Mouse (Mus musculus) liver, adult (tissue): ENCODE results near the gene Morn4.

Experiments
- GATA4 ChIP-seq: IDR thresholded peaks from 2 replicates; pipeline ENCODE4 v1.6.1; 2014; ENCODE audit warnings: mild to moderate bottlenecking, low read length; ENCODE audit not compliant: insufficient replicate concordance

The Morn4 gene

DNA sequence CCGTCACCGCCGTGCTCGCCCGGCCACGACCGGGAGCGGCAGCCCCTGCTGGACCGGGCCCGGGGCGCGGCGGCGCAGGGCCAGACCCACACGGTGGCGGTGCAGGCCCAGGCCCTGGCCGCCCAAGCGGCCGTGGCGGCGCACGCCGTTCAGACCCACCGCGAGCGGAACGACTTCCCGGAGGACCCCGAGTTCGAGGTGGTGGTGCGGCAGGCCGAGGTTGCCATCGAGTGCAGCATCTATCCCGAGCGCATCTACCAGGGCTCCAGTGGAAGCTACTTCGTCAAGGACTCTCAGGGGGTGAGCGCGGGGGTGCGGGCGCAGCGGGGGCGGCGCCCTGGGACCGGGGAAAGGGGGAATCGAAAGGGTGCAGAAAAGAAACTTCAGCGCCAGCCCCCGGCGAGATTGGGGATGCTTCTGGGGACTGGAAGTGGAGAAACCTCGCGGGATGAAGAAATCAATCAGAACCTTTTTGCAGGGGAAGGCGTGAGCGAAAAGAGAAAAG is 4.5 kb upstream of the Morn4 start:
- TF ChIP-seq GATA4 = no peak

DNA sequence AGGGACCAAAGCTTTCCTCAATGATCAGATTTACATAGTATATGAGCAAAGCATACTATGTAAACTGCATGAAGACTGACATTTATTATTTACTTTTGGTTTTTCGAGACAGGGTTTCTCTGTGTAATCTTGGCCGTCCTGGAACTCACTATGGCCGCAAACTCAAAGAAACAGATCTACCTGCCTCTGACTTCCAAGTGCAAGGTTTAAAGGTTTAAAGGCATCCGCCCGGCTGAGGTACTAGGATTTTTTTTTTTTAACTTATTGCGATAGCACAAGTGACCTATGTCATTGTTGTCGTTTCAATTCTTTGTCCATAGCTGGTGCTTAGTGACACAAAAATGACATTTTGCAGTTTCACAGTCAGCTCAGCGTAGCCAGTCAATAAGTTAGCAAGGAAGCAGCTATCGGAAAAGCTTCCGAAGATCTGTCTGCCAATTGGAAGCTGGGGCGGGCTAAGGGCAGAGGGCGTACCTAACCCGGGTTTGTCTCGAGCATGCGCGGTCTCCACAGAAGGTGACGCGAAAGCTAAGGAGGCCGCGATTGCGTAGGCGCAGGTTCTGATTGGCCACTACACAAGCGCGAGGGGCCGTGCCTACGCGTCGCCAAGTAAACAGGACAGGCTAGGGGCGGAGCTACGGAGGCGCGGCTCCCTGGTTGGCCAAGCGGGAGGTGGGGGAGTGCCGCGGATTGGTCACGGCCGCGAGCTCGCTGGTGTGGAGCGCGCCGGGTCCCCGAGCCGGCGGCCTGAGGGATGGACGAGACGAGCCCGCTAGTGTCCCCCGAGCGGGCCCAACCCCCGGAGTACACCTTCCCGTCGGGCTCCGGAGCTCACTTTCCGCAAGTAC is 3.8 kb upstream of the Morn4 start, which contains the start of gene Pi4k2a:
TSS of gene Pi4k2a (plus strand) at position 723 of the 848 bp plus-strand sequence.
- TF ChIP-seq GATA4 = peak; percentile 51; the same call in 1 of the 2 replicates

DNA sequence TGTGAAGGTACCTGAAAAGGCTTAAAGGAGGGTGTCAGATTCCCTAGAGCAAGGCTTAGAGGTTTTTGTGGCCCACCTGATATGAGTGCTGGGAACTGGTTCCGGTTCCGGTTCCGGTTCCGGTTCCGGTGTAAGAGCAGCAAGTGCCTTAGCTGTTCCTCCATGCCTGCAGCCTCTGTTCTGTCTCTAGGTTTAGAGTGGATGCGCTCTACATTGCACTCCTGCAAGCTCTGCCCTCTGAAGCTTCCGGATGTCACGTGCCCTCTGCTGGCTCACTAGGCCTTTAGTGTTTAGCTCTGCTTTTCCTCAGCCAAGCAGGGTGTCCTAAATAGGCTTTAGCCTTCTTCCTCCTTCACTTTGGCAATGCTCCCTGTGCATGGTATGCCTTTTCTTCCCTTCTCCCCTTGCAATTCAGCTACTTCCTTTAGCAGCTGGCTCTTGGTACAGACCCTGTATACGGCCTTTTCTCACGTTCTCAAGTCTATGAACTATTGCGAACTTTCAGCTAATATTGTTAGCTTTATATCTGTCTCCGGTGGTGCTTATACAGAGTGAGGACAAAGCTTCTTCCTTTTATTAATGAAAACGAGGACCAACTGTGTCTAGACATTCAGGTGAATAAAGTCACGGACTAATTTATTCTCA is 3.1 kb upstream of the Morn4 start:
- TF ChIP-seq GATA4 = no peak

DNA sequence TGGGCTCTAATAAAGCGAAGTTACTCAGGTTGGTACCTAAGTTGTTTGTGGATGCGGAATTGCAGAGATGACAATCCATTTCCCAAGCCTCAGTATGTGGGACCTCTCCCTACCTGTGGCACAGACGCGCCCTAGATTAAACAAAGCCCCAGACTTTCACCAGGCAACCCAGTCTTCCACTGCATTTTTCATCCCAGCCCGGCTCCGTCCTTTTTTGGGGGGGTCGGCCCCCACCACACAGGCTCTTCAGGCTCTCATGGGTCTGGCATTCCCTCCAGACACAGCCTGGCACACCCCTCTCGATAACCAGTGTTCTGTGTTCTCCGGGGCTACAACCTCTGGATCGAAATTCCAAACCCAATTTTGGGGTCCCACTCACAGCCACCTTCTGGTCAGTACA is 467 bp downstream of the Morn4 start:
- no peak for TF ChIP-seq GATA4

DNA sequence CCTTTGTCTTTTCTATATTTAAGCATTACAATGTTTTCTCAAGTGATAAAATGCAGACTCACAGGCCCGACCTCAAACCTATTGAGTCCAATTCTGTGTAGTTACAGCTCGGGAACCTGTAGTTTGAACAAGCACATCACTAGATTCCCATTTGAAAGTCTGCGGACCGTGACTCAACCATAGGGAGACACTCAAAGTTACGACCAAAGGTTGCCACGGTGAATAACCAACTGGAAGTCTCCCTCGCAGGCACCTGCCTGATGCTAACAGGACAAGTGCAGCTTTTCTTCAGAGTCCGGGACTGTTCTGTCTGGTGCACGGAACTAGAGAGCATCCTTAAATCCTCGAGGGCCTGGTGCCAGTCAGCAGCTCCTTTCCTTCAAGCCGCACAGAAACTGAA is 5.7 kb downstream of the Morn4 start:
- TF ChIP-seq GATA4 = no peak

DNA sequence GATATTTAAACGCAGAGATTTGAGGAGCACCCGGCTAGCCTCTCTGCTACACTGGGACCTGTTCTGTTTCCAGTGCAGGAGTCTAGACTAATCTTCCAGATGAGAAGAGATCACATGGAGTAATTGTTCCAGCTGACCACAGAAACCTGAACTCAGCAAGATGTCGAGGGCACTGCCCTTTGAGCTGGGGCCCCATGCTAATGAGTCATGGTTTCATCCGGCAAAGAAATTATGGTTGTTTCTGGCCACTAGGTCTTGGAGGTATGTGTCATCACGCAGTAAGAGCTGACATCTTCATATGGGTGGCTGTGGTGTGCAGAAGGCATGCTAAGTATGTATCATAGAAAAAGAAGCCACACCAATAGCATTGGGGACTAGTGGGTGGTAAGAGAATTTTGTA is 6.2 kb downstream of the Morn4 start:
- TF ChIP-seq GATA4 = no peak

DNA sequence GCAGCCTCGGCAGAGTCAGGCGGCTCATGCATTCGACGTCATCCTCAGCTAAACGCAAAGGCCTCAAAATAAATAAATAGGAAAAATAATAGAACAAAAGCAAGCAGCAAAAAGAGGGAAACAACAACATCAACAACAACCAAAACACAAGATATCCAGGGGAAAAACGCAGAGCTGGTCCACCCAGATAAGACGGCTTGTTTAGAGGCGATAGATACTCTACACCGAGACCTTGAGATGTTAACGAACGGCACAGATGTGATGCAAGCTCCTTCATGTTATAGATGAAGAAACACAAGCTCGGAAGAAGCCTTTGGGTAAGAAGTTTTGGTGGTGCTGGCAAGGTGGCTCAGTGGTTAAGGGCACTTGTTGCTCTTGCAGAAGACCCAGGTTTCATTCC is 7.2 kb downstream of the Morn4 start:
- TF ChIP-seq GATA4 = no peak

DNA sequence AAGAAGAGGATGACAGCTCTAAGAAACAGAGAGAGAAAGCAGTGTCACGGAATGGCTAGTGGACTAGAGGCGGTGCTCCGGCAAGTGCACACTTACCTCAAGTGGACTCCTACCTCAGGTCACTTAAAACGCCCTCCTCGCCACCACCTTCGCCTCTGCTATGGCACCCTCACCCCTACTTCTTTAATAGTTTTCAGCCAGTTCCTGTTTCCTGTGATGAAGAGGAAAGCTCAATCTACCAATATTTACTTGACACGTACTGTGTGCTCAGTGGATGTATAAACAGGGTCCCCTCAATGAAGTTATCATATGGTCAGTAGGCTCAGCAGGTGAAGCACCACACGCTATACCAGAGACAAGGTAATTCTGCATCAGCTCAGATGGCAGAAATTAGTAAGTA is 7.6 kb downstream of the Morn4 start:
- TF ChIP-seq GATA4 = no peak

DNA sequence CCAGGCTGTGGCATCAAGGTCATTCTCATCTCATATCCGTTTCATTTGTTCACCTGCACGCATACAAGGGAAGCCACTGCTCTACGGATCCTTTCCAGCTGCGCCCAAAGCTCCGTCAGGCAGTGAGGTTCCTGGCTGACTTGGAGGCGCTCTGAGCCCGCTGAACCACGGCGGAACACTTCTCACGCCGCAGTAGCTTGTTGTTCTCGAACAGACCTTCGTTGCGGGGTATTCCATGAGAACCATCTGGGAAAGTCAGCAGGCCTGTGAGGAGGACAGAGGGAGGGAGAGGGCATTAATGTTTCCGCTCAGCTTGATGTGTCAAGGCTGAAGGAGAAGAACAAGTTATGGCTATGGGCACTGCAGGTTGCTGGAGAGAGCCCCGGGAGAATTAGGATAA is 10.2 kb downstream of the Morn4 start:
- TF ChIP-seq GATA4 = no peak

DNA sequence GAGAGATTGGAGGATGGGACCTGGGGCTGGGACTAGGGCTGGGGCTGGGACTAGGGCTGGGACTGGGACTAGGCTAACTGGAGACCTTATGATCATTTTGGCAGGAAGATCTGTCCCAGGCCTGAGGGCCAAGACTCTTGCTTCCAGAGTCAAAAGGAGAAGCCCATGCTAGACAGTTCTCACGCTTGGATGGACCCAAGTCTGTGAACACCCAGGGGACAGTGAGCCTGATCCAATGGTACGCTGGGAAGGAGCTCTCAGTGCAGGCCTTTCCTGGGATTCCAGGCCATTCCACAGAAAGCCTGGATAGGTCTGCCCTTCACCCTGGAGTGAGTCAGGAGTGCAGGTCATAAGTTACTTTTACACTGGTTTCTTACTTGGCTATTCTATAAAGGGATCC is 11.1 kb downstream of the Morn4 start:
- TF ChIP-seq GATA4 = no peak

DNA sequence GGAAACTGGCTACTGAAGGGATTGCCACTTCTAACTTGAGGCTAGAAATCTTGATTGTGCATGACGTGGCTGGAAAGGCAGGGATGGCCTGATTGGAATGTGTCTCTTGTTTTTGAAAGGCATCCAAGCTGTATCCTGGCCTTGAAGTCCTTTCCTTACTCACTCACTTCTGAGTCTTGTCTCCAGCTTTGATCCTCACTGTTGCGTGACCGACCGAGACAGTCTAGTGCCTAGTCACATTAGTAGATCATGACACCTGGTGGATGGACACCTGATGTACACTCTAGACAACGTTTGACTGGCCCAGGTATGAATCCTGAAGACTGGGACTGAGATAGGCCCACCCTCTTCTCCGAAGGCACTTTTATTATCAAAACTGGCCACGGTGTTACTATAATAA is 13.4 kb downstream of the Morn4 start:
- no peak for TF ChIP-seq GATA4

DNA sequence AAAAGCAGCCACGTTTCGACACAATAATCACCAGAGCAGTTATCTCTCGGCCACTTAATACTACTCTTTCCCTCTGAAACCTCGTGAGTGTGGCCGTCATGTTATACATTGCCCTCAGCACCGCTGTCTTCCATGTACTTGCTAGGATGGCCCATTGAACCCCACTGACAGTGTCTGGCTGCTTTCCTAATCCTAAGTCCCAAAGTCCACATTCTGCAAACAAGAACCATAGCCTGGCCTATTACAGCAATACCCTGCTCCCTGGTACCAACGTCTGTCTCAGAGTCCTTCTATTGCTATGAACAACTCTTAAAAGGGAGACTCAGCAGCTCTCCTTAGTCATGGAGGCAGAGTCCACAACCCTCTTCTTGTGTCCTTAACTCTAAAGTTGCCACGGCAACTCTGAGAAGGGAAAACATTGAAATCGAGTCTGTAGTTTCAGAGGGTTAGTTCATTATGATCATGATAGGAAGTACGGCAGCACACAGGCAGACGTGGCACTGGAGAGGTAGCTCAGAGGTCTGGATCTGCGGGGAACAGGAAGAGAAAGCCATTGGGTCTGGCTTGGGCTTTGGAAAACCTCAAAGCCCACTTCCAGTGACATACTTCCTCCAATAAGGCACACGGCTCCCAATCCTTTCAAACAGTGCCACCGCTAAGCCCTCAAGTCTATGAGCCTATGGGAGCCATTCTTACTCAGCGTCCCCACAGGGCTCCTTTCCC is 14.1 kb downstream of the Morn4 start:
- no peak for TF ChIP-seq GATA4

DNA sequence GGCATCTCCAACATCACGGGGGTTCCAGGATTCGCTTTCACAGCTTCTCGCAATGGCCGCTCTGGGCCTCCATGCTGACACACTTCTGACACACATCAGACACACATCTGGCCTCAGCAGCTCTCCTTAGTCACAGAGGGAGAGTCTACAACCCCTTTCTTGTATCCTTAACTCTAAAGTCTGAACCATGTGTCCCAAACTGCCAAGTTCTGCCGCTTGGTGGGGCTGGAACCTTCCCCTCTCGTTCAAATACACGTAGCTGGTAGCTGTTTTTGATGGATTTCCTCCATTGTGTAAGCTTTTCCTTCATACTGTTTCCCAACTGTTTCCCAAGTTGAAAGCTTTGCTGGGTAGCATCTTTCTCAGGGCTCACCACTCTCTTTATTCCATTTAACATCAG is 14.9 kb downstream of the Morn4 start:
- no peak for TF ChIP-seq GATA4

DNA sequence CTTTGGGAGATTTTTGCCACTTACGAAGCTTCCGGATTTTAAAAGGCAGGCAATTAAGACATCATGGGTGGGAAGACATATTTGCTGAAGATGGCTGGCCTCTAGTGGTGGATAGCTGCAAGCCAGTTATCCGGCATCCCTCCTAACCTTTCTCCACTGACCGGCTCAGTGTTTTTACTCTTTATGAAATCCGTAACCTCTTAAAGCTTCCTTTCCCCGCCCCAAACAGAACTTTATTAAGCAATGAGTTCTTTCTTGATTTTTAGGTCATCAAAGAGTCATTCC is 17.0 kb downstream of the Morn4 start:
- TF ChIP-seq GATA4 = no peak

DNA sequence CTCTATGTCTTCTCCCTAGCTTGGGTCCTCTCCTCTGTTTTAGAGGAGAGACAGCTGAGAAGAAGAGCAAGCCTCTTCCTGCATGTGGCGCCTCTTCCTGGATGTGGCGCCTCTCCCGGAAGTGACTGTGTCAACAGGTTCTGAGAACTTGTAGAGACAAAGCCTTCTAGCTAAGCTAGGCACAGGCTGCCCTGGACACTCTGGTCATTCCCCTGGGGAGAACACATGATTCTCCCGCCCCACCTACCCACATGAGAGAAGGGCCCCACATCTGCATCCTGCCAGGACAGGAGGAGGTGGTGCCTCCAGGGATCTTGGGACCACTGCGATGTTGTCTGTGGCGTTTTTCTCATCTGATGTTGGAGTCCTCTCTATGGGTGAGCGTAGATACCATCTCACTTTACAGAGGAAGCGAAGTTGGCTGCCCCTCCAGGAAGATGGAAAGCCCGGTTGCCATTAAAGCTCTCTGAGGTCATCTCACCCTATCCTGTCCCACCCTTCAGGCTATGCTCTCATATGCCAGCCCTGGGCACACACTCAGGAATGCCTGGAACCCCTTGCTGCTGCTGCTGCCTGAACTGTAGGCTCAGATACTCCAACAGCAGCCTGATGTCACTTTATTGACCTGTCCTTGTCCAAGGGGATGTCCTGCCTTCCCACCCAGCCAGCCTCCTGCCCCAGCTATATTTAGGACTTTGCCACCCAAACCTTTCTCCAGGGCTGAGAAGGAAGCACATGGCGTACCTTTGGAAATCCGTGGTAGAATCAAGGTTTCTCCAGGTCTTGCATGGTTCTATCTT is 17.5 kb downstream of the Morn4 start:
- TF ChIP-seq GATA4 = no peak
